Mouse (Mus musculus) embryonic facial prominence, embryonic 13.5 days (tissue): ENCODE results near the gene Nrxn1. TPM values are rescaled to one million over a fixed set of nuclear protein-coding genes. Genes with fewer than 3 reads are reported as not detected.

Experiments
- ATAC-seq: fragments of 200-750 bp; cut with Nextera tagmentation; 2 replicates; pipeline ENCODE4 v1.8.0; 2017; ENCODE audit warnings: low read depth; ENCODE audit not compliant: insufficient number of reproducible peaks, insufficient read depth, low FRiP score, low TSS enrichment
- H3K27ac ChIP-seq: fragments of 300-500 bp; sonication (generic); 2 replicates; pipeline ENCODE4 v1.5.1; 2015; ENCODE audit warnings: moderate library complexity, mild to moderate bottlenecking, inconsistent platforms
- H3K27me3 ChIP-seq: fragments of 300-500 bp; sonication (generic); 2 replicates; pipeline ENCODE4 v1.6.1; 2015; ENCODE audit warnings: mild to moderate bottlenecking, inconsistent platforms
- H3K36me3 ChIP-seq: fragments of 300-500 bp; sonication (generic); 2 replicates; pipeline ENCODE4 v1.6.1; 2015; ENCODE audit warnings: mild to moderate bottlenecking, inconsistent platforms
- H3K4me1 ChIP-seq: fragments of 300-500 bp; sonication (generic); 2 replicates; pipeline ENCODE4 v1.6.1; 2015; ENCODE audit warnings: inconsistent platforms
- H3K4me2 ChIP-seq: fragments of 300-500 bp; sonication (generic); 2 replicates; pipeline ENCODE4 v1.6.1; 2015; ENCODE audit warnings: moderate library complexity, mild to moderate bottlenecking, inconsistent platforms
- H3K4me3 ChIP-seq: fragments of 300-500 bp; sonication (generic); 2 replicates; pipeline ENCODE4 v1.5.1; 2015; ENCODE audit warnings: mild to moderate bottlenecking, inconsistent platforms
- H3K9ac ChIP-seq: fragments of 300-500 bp; sonication (generic); 2 replicates; pipeline ENCODE4 v1.6.1; 2015; ENCODE audit warnings: mild to moderate bottlenecking, inconsistent platforms
- H3K9me3 ChIP-seq: fragments of 300-500 bp; sonication (generic); 2 replicates; pipeline ENCODE4 v1.6.1; 2016; ENCODE audit warnings: inconsistent platforms
- WGBS: fragments of 180-500 bp; shearing (Covaris S2); methylation state at CpG from one replicate; pipeline ENCODE4 v1.1.7; 2015; ENCODE audit warnings: mixed read lengths; 5-methylcytosine and 5-hydroxymethylcytosine counted together
- polyA plus RNA-seq: library from polyadenylated mRNA; unstranded; fragments of >200 nt; fragmentation: Nextera tagmentation; extraction: Ambion mirVana; gene quantifications from 2 replicates; pipeline ENCODE4 v1.2.1, GENCODE M21; 2015

Nrxn1 gene
- polyA plus RNA-seq, 1 experiment from 2014 or later, result 10.3 TPM

DNA sequence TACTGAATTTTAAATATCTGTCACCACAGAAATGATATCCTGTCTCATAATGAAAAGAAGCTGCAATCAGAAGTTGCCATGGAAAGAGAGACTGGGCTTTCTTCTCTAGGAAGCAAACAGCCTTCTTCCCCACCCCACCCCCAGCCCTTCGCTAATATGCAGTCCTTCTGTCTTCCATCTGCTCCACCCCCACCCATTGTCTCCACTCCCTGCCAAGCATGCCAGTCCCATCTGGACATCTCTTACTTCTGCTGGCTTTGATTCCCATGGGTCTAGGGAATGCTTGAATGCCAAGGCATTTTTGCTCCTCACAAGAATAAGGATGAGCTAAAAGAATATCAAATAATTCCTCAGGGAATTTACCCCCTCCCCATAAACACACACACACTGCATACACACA lies 1006.0 kb downstream of the Nrxn1 start:
- no peaks in the 10 kb centered on the region for H3K4me1 ChIP-seq
- ATAC-seq, result no peak
- no peak overlapping the region for H3K4me3 ChIP-seq
- H3K36me3 ChIP-seq, result no peaks in the 10 kb centered on the region
- H3K27ac ChIP-seq, result no peak overlapping the region
- H3K27me3 ChIP-seq, result no peaks in the 10 kb centered on the region
- H3K9ac ChIP-seq, result no peak overlapping the region
- no peak overlapping the region for H3K4me2 ChIP-seq
- 9% methylated on average over 1 of the region's 1 CpGs for WGBS
- no peaks in the 10 kb centered on the region for H3K9me3 ChIP-seq

- no peak for ATAC-seq
- Histone ChIP-seq H3K9ac (no peak overlapping the region), H3K4me2 (no peak overlapping the region), H3K9me3 (no peaks in the 10 kb centered on the region), H3K27ac (no peak overlapping the region), H3K36me3 (no peaks in the 10 kb centered on the region), H3K27me3 (no peaks in the 10 kb centered on the region), H3K4me1 (no peaks in the 10 kb centered on the region), H3K4me3 (no peak overlapping the region)
- 67% methylated on average over 6 of the region's 6 CpGs for WGBS
Observed at GRCm38 (mm10) chr17:90079003-90079402, 1013.9 kb downstream of the Nrxn1 start.

DNA sequence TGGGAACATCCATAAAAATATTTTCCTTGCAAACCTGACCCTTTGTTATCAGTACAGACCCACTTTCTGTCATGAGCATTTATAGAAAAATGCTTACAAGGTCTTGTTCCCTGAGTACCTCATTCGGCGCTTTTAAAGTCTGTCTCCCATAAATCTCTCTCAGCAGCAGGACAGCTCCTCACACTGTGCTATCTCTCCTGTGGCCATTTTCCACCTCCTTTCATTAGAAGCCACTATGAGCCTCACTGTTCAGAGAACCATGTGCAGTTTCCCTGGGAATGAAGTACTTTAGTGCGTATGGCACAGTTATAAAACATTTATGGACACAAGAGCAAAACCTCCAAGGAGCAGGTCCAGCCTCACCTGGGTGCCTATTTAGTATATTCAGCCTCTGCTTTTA lies 1014.4 kb downstream of the Nrxn1 start:
- no peak for ATAC-seq
- no peaks in the 10 kb centered on the region for H3K36me3 ChIP-seq
- no peak overlapping the region for H3K4me2 ChIP-seq
- WGBS, result 73% methylated on average over 3 of the region's 3 CpGs
- H3K9ac ChIP-seq, result no peak overlapping the region
- no peaks in the 10 kb centered on the region for H3K9me3 ChIP-seq
- H3K27ac ChIP-seq, result no peak overlapping the region
- no peaks in the 10 kb centered on the region for H3K27me3 ChIP-seq
- no peaks in the 10 kb centered on the region for H3K4me1 ChIP-seq
- H3K4me3 ChIP-seq, result no peak overlapping the region

DNA sequence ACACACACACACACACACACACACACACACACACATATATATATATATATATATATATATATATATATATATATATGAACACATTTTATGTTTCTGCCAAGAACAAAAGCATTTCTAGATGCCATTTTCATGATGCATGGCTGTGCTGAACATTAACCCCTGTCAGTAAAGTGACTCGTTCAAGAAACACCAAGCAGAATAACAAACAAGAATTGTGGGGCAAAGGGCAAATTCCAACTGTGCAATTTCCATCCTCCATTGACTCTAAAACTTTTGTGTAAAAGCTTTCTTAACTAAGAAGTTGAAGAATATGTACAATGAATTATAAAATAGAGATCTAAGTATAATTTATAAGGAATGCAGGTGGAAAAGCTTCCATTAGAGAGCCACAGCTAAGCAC lies 1030.0 kb downstream of the Nrxn1 start:
- Histone ChIP-seq H3K4me2 (no peak overlapping the region), H3K9me3 (no peaks in the 10 kb centered on the region), H3K36me3 (no peaks in the 10 kb centered on the region), H3K9ac (no peak overlapping the region), H3K27ac (no peak overlapping the region), H3K4me1 (no peaks in the 10 kb centered on the region), H3K27me3 (no peaks in the 10 kb centered on the region), H3K4me3 (no peak overlapping the region)
- WGBS, result 28% methylated on average over 1 of the region's 1 CpGs
- ATAC-seq, result no peak

GRCm38 (mm10) chr17:90060872-90061271 lies 1032.0 kb downstream of the Nrxn1 start:
- Histone ChIP-seq H3K9ac (no peak overlapping the region), H3K36me3 (no peaks in the 10 kb centered on the region), H3K4me2 (no peak overlapping the region), H3K4me1 (no peaks in the 10 kb centered on the region), H3K4me3 (no peak overlapping the region), H3K27me3 (no peaks in the 10 kb centered on the region), H3K27ac (no peak overlapping the region), H3K9me3 (no peaks in the 10 kb centered on the region)
- 66% methylated on average over 5 of the region's 5 CpGs for WGBS
- ATAC-seq, result no peak

DNA sequence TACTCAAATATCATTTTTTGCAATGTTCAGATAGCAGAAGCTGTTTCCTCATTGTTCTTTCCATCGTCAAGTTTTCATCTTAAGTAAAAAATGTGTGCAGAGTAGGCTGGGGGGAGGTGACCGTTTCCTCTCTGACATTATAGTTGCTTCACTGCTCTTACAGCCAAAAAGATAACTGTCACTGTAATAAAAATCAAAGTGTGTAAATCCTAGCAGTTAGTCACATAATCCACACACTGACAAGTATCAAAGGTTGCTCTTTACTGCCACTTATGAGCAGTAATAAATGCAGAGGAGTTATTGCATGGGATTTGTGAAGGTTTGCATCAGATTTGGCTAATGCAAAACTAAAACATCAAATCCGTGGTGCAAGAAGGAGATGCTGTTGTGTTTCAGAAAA lies 1032.7 kb downstream of the Nrxn1 start:
- no peak overlapping the region for H3K9ac ChIP-seq

DNA sequence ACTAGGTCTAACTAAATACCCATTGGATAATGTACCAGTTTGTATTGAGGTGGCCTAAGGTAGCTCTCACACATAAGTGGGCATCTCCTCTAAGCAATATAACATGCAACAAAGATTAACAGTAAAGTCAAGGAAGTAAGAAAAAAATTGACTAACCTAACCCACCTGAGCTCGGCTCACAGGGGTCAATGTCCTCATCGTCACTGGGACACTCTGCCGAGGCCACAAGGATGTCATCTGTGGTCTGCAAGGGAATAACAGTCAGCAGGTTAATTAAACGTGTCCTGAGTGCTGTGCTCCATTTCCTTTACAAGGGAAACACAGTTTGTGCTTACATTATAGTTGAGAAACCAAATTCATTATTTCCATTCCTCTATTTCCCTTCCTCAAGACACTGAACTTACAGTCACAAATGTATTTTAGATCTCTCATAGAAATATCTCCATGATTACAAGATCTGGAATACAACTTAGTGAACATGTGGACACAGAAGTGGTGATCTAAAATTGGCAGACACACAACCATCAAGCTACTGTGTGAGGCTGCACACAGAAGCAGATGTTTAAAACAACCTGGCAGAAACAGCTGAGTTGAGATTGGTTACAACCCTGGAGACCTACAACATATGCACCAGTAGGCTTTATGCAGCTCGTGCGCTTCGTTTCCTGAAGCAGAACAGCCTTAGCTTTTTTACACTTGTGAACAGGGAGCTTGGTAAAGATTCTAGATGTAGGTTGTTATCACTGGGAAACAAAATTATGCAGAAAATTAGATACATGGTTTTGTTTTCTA lies 1033.4 kb downstream of the Nrxn1 start:
- H3K36me3 ChIP-seq, result no peaks in the 10 kb centered on the region
- H3K4me3 ChIP-seq, result no peak overlapping the region
- no peaks in the 10 kb centered on the region for H3K9me3 ChIP-seq
- WGBS, result 75% methylated on average over 7 of the region's 7 CpGs
- H3K27me3 ChIP-seq, result no peaks in the 10 kb centered on the region
- H3K4me1 ChIP-seq, result no peaks in the 10 kb centered on the region
- ATAC-seq, result no peak
- H3K9ac ChIP-seq, result no peak overlapping the region
- no peak overlapping the region for H3K4me2 ChIP-seq
- H3K27ac ChIP-seq, result no peak overlapping the region

More for the DNA sequence above, 1032.7 kb downstream of the Nrxn1 start:
- Histone ChIP-seq H3K4me1 (no peaks in the 10 kb centered on the region), H3K4me3 (no peak overlapping the region), H3K9me3 (no peaks in the 10 kb centered on the region), H3K27ac (no peak overlapping the region), H3K36me3 (no peaks in the 10 kb centered on the region), H3K4me2 (no peak overlapping the region), H3K27me3 (no peaks in the 10 kb centered on the region)
- 66% methylated on average over 3 of the region's 3 CpGs for WGBS
- no peak for ATAC-seq

DNA sequence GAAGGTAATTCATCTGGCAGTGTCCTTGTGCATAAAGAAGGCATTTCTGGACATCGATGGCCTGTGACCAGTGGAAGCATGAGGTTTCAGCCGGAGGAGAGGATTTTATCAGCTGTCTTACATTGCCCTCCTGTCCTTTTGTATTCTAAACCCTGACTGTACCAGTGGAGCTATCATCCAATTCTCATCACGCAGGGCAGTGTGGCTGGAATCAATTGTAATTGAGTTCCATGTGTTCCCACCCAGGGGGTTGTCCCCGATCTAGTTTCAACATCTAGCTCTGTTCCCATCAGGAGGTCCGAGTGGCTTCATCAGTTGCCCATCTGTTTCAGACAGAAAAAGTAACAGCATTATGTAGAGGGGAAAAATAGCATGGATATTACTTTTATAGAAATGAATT lies 1038.6 kb downstream of the Nrxn1 start:
- Histone ChIP-seq H3K27me3 (no peaks in the 10 kb centered on the region), H3K4me1 (no peaks in the 10 kb centered on the region), H3K27ac (no peak overlapping the region), H3K4me3 (no peak overlapping the region), H3K4me2 (no peak overlapping the region), H3K36me3 (no peaks in the 10 kb centered on the region), H3K9ac (no peak overlapping the region), H3K9me3 (no peaks in the 10 kb centered on the region)
- 48% methylated on average over 5 of the region's 5 CpGs for WGBS
- no peak for ATAC-seq

- H3K4me3 ChIP-seq, result no peak overlapping the region
- no peak for ATAC-seq
- H3K27ac ChIP-seq, result no peak overlapping the region
- 44% methylated on average over 1 of the region's 1 CpGs for WGBS
- no peak overlapping the region for H3K4me2 ChIP-seq
- no peaks in the 10 kb centered on the region for H3K27me3 ChIP-seq
- no peaks in the 10 kb centered on the region for H3K4me1 ChIP-seq
- no peak overlapping the region for H3K9ac ChIP-seq
- no peaks in the 10 kb centered on the region for H3K9me3 ChIP-seq
- no peaks in the 10 kb centered on the region for H3K36me3 ChIP-seq
Observed at GRCm38 (mm10) chr17:90039316-90039715, 1053.6 kb downstream of the Nrxn1 start.

- Histone ChIP-seq H3K4me3 (no peak overlapping the region), H3K27me3 (no peaks in the 10 kb centered on the region), H3K4me2 (no peak overlapping the region), H3K4me1 (no peaks in the 10 kb centered on the region), H3K27ac (no peak overlapping the region), H3K9ac (no peak overlapping the region), H3K36me3 (no peaks in the 10 kb centered on the region), H3K9me3 (no peaks in the 10 kb centered on the region)
- 71% methylated on average over 2 of the region's 2 CpGs for WGBS
- no peak for ATAC-seq
Observed at GRCm38 (mm10) chr17:90032416-90032815, 1060.5 kb downstream of the Nrxn1 start.

DNA sequence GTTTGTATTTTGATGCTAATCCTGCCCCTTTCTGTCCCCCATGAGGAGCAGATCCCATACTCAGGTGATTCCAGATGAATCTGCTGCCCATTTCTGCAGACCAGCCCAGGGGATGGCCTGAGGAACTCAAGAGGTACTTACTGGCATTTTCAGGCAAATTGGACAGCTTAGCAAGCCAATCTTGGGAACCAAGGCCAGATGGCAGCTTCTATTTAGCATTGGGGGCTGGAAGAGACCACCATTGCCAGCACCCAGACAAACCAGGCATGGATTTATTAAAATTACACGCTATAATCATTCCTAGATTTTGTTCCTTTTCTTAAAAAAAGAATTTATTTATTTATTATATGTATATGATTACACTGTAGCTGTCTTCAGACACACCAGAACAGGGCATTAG lies 1076.2 kb downstream of the Nrxn1 start:
- no peak for ATAC-seq

GRCm38 (mm10) chr17:90011761-90012160 lies 1081.1 kb downstream of the Nrxn1 start:
- 87% methylated on average over 1 of the region's 1 CpGs for WGBS
- Histone ChIP-seq H3K4me1 (no peaks in the 10 kb centered on the region), H3K27me3 (no peaks in the 10 kb centered on the region), H3K9ac (no peak overlapping the region), H3K4me2 (no peak overlapping the region), H3K9me3 (0 out of 2 replicates have a peak, but pooled peaks cover 5% of the 10 kb centered on the region), H3K36me3 (no peaks in the 10 kb centered on the region), H3K4me3 (no peak overlapping the region), H3K27ac (no peak overlapping the region)
- ATAC-seq, result no peak

More for the DNA sequence above, 1076.2 kb downstream of the Nrxn1 start:
- 65% methylated on average over 1 of the region's 1 CpGs for WGBS
- Histone ChIP-seq H3K27ac (no peak overlapping the region), H3K9me3 (0 out of 2 replicates have a peak, but pooled peaks cover 5% of the 10 kb centered on the region), H3K9ac (no peak overlapping the region), H3K4me2 (no peak overlapping the region), H3K4me3 (no peak overlapping the region), H3K4me1 (no peaks in the 10 kb centered on the region), H3K27me3 (no peaks in the 10 kb centered on the region), H3K36me3 (no peaks in the 10 kb centered on the region)
